Mouse (Mus musculus) midbrain, embryonic 10.5 days (tissue): ENCODE results near the gene Gm37240. TPM values are rescaled to one million over a fixed set of nuclear protein-coding genes. Genes with fewer than 3 reads are reported as not detected.

Source experiments
- DNase-seq: peaks from one replicate; pipeline ENCODE4 v3.0.0-alpha.2; 2017; ENCODE audit warnings: low spot score
- H3K27ac ChIP-seq: fragments of 300-500 bp; sonication (generic); replicated peaks from 2 replicates; pipeline ENCODE4 v1.5.1; 2016; ENCODE audit warnings: mild to moderate bottlenecking
- H3K27me3 ChIP-seq: fragments of 300-500 bp; sonication (generic); 2 replicates; pipeline ENCODE4 v1.6.1; 2016; ENCODE audit warnings: low read depth, mild to moderate bottlenecking; ENCODE audit not compliant: poor library complexity, severe bottlenecking
- H3K36me3 ChIP-seq: fragments of 300-500 bp; sonication (generic); 2 replicates; pipeline ENCODE4 v1.6.1; 2016; ENCODE audit warnings: mild to moderate bottlenecking, moderate library complexity
- H3K4me1 ChIP-seq: fragments of 300-500 bp; sonication (generic); 2 replicates; pipeline ENCODE4 v1.6.1; 2016
- H3K4me3 ChIP-seq: fragments of 300-500 bp; sonication (generic); 2 replicates; pipeline ENCODE4 v1.5.1; 2016; ENCODE audit warnings: mild to moderate bottlenecking, moderate library complexity
- H3K9me3 ChIP-seq: fragments of 300-500 bp; sonication (generic); replicated peaks from 2 replicates; pipeline ENCODE4 v1.6.1; 2016; ENCODE audit warnings: mild to moderate bottlenecking
- WGBS: fragments of 180-500 bp; shearing (Covaris S2); methylation state at CpG from one replicate; pipeline ENCODE4 v1.1.7; 2016; 5-methylcytosine and 5-hydroxymethylcytosine counted together
- polyA plus RNA-seq: library from polyadenylated mRNA; unstranded; fragments of >200 nt; fragmentation: Nextera tagmentation; extraction: Ambion mirVana; gene quantifications from 2 replicates; pipeline ENCODE4 v1.2.1, GENCODE M21; 2016

The Gm37240 gene
- polyA plus RNA-seq, 1 experiment from 2014 or later: 0.44 TPM

- 85% methylated on average over 16 of the region's 16 CpGs for WGBS
- H3K36me3 ChIP-seq: no peaks in the 10 kb centered on the region
- no peak overlapping the region for H3K4me3 ChIP-seq
- H3K9me3 ChIP-seq: 0 out of 2 replicates have a peak, but pooled peaks cover 5% of the 10 kb centered on the region
- no peak overlapping the region for H3K27ac ChIP-seq
- DNase-seq: no peak
- no peaks in the 10 kb centered on the region; the same call in 1 of the 2 replicates for H3K27me3 ChIP-seq
- H3K4me1 ChIP-seq: peaks cover 27% of the 10 kb centered on the region
Observed at GRCm38 (mm10) chr3:85368354-85369120, 518.8 kb downstream of the Gm37240 start.

- 69% methylated on average over 5 of the region's 5 CpGs for WGBS
- no peak overlapping the region for H3K27ac ChIP-seq
- peaks cover 20% of the 10 kb centered on the region for H3K4me1 ChIP-seq
- no peaks in the 10 kb centered on the region for H3K27me3 ChIP-seq
- no peak for DNase-seq
- H3K4me3 ChIP-seq: no peak overlapping the region
- no peaks in the 10 kb centered on the region for H3K36me3 ChIP-seq
- 0 out of 2 replicates have a peak, but pooled peaks cover 5% of the 10 kb centered on the region for H3K9me3 ChIP-seq
Observed at GRCm38 (mm10) chr3:85364591-85365343, 522.6 kb downstream of the Gm37240 start.

- no peak for DNase-seq
- H3K36me3 ChIP-seq: no peaks in the 10 kb centered on the region
- 93% methylated on average over 7 of the region's 7 CpGs for WGBS
Observed at GRCm38 (mm10) chr3:85362883-85363282, 524.4 kb downstream of the Gm37240 start.

GRCm38 (mm10) chr3:85356373-85356772, 530.9 kb downstream of the Gm37240 start:
- Histone ChIP-seq H3K4me3 (no peak overlapping the region), H3K9me3 (no peaks in the 10 kb centered on the region), H3K4me1 (no peaks in the 10 kb centered on the region), H3K27me3 (no peaks in the 10 kb centered on the region), H3K27ac (no peak overlapping the region), H3K36me3 (no peaks in the 10 kb centered on the region)
- WGBS: 90% methylated on average over 3 of the region's 3 CpGs
- DNase-seq: no peak

More at GRCm38 (mm10) chr3:85362883-85363282, 524.4 kb downstream of the Gm37240 start:
- Histone ChIP-seq H3K9me3 (0 out of 2 replicates have a peak, but pooled peaks cover 5% of the 10 kb centered on the region), H3K27me3 (no peaks in the 10 kb centered on the region), H3K4me3 (no peak overlapping the region), H3K4me1 (0 out of 2 replicates have a peak, but pooled peaks cover 8% of the 10 kb centered on the region), H3K27ac (no peak overlapping the region)

GRCm38 (mm10) chr3:85348021-85348420, 539.3 kb downstream of the Gm37240 start:
- Histone ChIP-seq H3K27ac (no peak overlapping the region), H3K36me3 (no peaks in the 10 kb centered on the region)

GRCm38 (mm10) chr3:85341103-85341860, 546.0 kb downstream of the Gm37240 start:
- 90% methylated on average over 12 of the region's 12 CpGs for WGBS
- Histone ChIP-seq H3K36me3 (no peaks in the 10 kb centered on the region), H3K9me3 (no peaks in the 10 kb centered on the region), H3K4me1 (peaks cover 18% of the 10 kb centered on the region), H3K27ac (no peak overlapping the region), H3K4me3 (no peak overlapping the region), H3K27me3 (no peaks in the 10 kb centered on the region)
- DNase-seq: no peak

More at GRCm38 (mm10) chr3:85348021-85348420, 539.3 kb downstream of the Gm37240 start:
- no peak overlapping the region for H3K4me3 ChIP-seq
- H3K4me1 ChIP-seq: 0 out of 2 replicates have a peak, but pooled peaks cover 6% of the 10 kb centered on the region
- WGBS: 88% methylated on average over 6 of the region's 6 CpGs
- no peaks in the 10 kb centered on the region for H3K9me3 ChIP-seq
- no peaks in the 10 kb centered on the region for H3K27me3 ChIP-seq
- DNase-seq: no peak

- Histone ChIP-seq H3K4me1 (peaks cover 18% of the 10 kb centered on the region), H3K9me3 (no peaks in the 10 kb centered on the region), H3K27me3 (no peaks in the 10 kb centered on the region), H3K27ac (no peak overlapping the region), H3K4me3 (no peak overlapping the region), H3K36me3 (no peaks in the 10 kb centered on the region)
- 72% methylated on average over 3 of the region's 3 CpGs for WGBS
- DNase-seq: no peak
Observed at GRCm38 (mm10) chr3:85340491-85340890, 546.8 kb downstream of the Gm37240 start.

- Histone ChIP-seq H3K9me3 (no peaks in the 10 kb centered on the region), H3K36me3 (no peaks in the 10 kb centered on the region), H3K4me1 (peaks cover 18% of the 10 kb centered on the region), H3K4me3 (no peak overlapping the region), H3K27ac (no peak overlapping the region), H3K27me3 (no peaks in the 10 kb centered on the region)
- WGBS: 74% methylated on average over 2 of the region's 2 CpGs
- no peak for DNase-seq
Observed at GRCm38 (mm10) chr3:85339926-85340325, 547.4 kb downstream of the Gm37240 start.

- H3K4me3 ChIP-seq: no peak overlapping the region
- no peaks in the 10 kb centered on the region for H3K9me3 ChIP-seq
- no peaks in the 10 kb centered on the region for H3K36me3 ChIP-seq
- WGBS: 74% methylated on average over 10 of the region's 10 CpGs
- H3K4me1 ChIP-seq: peaks cover 18% of the 10 kb centered on the region
- H3K27ac ChIP-seq: no peak overlapping the region
- DNase-seq: no peak
- no peaks in the 10 kb centered on the region for H3K27me3 ChIP-seq
Observed at GRCm38 (mm10) chr3:85339269-85339820, 548.0 kb downstream of the Gm37240 start.

GRCm38 (mm10) chr3:85338755-85339095, 548.6 kb downstream of the Gm37240 start:
- Histone ChIP-seq H3K27ac (no peak overlapping the region), H3K4me3 (no peak overlapping the region), H3K4me1 (peaks cover 18% of the 10 kb centered on the region), H3K36me3 (no peaks in the 10 kb centered on the region), H3K27me3 (no peaks in the 10 kb centered on the region), H3K9me3 (no peaks in the 10 kb centered on the region)
- WGBS: 67% methylated on average over 3 of the region's 3 CpGs
- DNase-seq: no peak

- H3K9me3 ChIP-seq: no peaks in the 10 kb centered on the region
- 69% methylated on average over 7 of the region's 7 CpGs for WGBS
- H3K4me1 ChIP-seq: peaks cover 18% of the 10 kb centered on the region
- H3K36me3 ChIP-seq: no peaks in the 10 kb centered on the region
- H3K4me3 ChIP-seq: no peak overlapping the region
- H3K27ac ChIP-seq: no peak overlapping the region
- DNase-seq: no peak
- no peaks in the 10 kb centered on the region for H3K27me3 ChIP-seq
Observed at GRCm38 (mm10) chr3:85337881-85338754, 549.2 kb downstream of the Gm37240 start.
